9 mouse cellular contexts compared by ENCODE assay signal in genomic region chr17:80887749-80888119, GRCm38 (mm10). TPM values are rescaled to one million over a fixed set of nuclear protein-coding genes. Genes with fewer than 3 reads are reported as not detected.
DNase-seq lines count a peak whose midpoint lies in the region; ATAC-seq and TF ChIP-seq lines count a peak whose summit lies in the region.
"Had no signal": no experiment of that assay in that cellular context is flagged by ENCODE, and none has a peak within 500 bp of the region (broad histone marks: within the 10 kb centered on the region; RNA-seq: fewer than 3 reads in every experiment).

No protein-coding gene starts in this region.

- DNase-seq in intestine, embryonic 14.5 days (ENCODE audit: low spot score): no peak
- peak; percentile 50 for DNase-seq in gonadal fat pad, adult 2 months (ENCODE audit: low read depth)
- peak; percentile 42 for DNase-seq in hindbrain, embryonic 14.5 days (ENCODE audit: low spot score)
- no peak for DNase-seq in adrenal gland, adult 8-10 months
- no peak for DNase-seq in testis, postnatal 10 days (ENCODE audit: low spot score)
- DNase-seq in MN1 (ENCODE audit: low spot score): no peak

- no peak overlapping the region for H3K4me3 ChIP-seq in intestine, embryonic 14.5 days (ENCODE audit: low read depth, low read length)
- no peak overlapping the region for H3K4me3 ChIP-seq in intestine, postnatal 0 days (ENCODE audit: low read depth, low read length)
- H3K4me3 ChIP-seq in hindbrain, embryonic 14.5 days (replicated peaks; ENCODE audit: low read length): no peak overlapping the region
- no peak overlapping the region for H3K4me3 ChIP-seq in neural tube, embryonic 13.5 days
- H3K4me3 ChIP-seq: erythroblast, embryonic 14.5 days had no signal

- peak overlapping the region; percentile 9 for H3K4me2 ChIP-seq in intestine, embryonic 14.5 days (ENCODE audit: low read length)
- no peak overlapping the region for H3K4me2 ChIP-seq in intestine, postnatal 0 days (replicated peaks; ENCODE audit: low read depth)
- H3K4me2 ChIP-seq in hindbrain, embryonic 14.5 days (replicated peaks): peak overlapping the region; percentile 3
- peak overlapping the region; percentile 39 for H3K4me2 ChIP-seq in neural tube, embryonic 13.5 days

- WGBS in intestine, embryonic 14.5 days: 27% methylated on average over 8 of the region's 8 CpGs
- 53% methylated on average over 8 of the region's 8 CpGs for WGBS in intestine, postnatal 0 days
- WGBS in hindbrain, embryonic 14.5 days: 13% methylated on average over 8 of the region's 8 CpGs
- WGBS in neural tube, embryonic 13.5 days: 9% methylated on average over 8 of the region's 8 CpGs

- peak overlapping the region; percentile 38; the same call in 1 of the 2 replicates for H3K27ac ChIP-seq in intestine, embryonic 14.5 days (ENCODE audit: low read depth)
- H3K27ac ChIP-seq in intestine, postnatal 0 days (ENCODE audit: low read depth, low read length): no peak overlapping the region
- peak overlapping the region; percentile 72 for H3K27ac ChIP-seq in hindbrain, embryonic 14.5 days
- H3K27ac ChIP-seq in neural tube, embryonic 13.5 days (replicated peaks): peak overlapping the region; percentile 73

- H3K9me3 ChIP-seq in intestine, embryonic 14.5 days (ENCODE audit: control insufficient read depth, low read length): no peaks in the 10 kb centered on the region
- H3K9me3 ChIP-seq in intestine, postnatal 0 days (ENCODE audit: control insufficient read depth): no peaks in the 10 kb centered on the region
- no peaks in the 10 kb centered on the region for H3K9me3 ChIP-seq in hindbrain, embryonic 14.5 days (ENCODE audit: control insufficient read depth, low read length)
- no peaks in the 10 kb centered on the region for H3K9me3 ChIP-seq in neural tube, embryonic 13.5 days

- no peaks in the 10 kb centered on the region for H3K27me3 ChIP-seq in intestine, embryonic 14.5 days (replicated peaks; ENCODE audit: control insufficient read depth, insufficient read depth, low read length)
- no peaks in the 10 kb centered on the region for H3K27me3 ChIP-seq in intestine, postnatal 0 days (replicated peaks; ENCODE audit: control insufficient read depth, insufficient read depth, low read length)
- H3K27me3 ChIP-seq in hindbrain, embryonic 14.5 days (ENCODE audit: control insufficient read depth, insufficient read depth, low read length): no peaks in the 10 kb centered on the region
- no peaks in the 10 kb centered on the region for H3K27me3 ChIP-seq in neural tube, embryonic 13.5 days

- peaks cover 18% of the 10 kb centered on the region for H3K4me1 ChIP-seq in intestine, embryonic 14.5 days (replicated peaks; ENCODE audit: control insufficient read depth, insufficient read depth, low read length)
- H3K4me1 ChIP-seq in intestine, postnatal 0 days (replicated peaks; ENCODE audit: control insufficient read depth, insufficient read depth, low read length): no peaks in the 10 kb centered on the region
- H3K4me1 ChIP-seq in hindbrain, embryonic 14.5 days (replicated peaks; ENCODE audit: control insufficient read depth, insufficient read depth, low read length): peaks cover 21% of the 10 kb centered on the region
- peaks cover 41% of the 10 kb centered on the region for H3K4me1 ChIP-seq in neural tube, embryonic 13.5 days (replicated peaks)

- no peak for ATAC-seq in intestine, embryonic 14.5 days (replicated peaks; ENCODE audit: low FRiP score, low TSS enrichment, low read depth)
- no peak for ATAC-seq in intestine, postnatal 0 days
- ATAC-seq in hindbrain, embryonic 14.5 days (ENCODE audit: low FRiP score): peak; percentile 59; the same call in 1 of the 2 replicates
- ATAC-seq in neural tube, embryonic 13.5 days (ENCODE audit: low read depth): peak; percentile 68

- no peak for TF ChIP-seq CTCF in intestine, postnatal 0 days (IDR thresholded peaks at IDR 0.05; ENCODE audit: low read depth)

- no peaks in the 10 kb centered on the region for H3K36me3 ChIP-seq in intestine, embryonic 14.5 days (ENCODE audit: control insufficient read depth, insufficient read depth, low read length)
- no peaks in the 10 kb centered on the region for H3K36me3 ChIP-seq in intestine, postnatal 0 days (ENCODE audit: control insufficient read depth, insufficient read depth)
- no peaks in the 10 kb centered on the region for H3K36me3 ChIP-seq in hindbrain, embryonic 14.5 days (replicated peaks; ENCODE audit: control insufficient read depth, insufficient read depth)
- no peaks in the 10 kb centered on the region for H3K36me3 ChIP-seq in neural tube, embryonic 13.5 days

- no peak overlapping the region for H3K9ac ChIP-seq in intestine, embryonic 14.5 days (ENCODE audit: low read length)
- no peak overlapping the region for H3K9ac ChIP-seq in intestine, postnatal 0 days (ENCODE audit: low read depth, low read length)
- H3K9ac ChIP-seq in hindbrain, embryonic 14.5 days: no peak overlapping the region
- H3K9ac ChIP-seq in neural tube, embryonic 13.5 days: no peak overlapping the region; the same call in 1 of the 2 replicates

RNA-seq across cellular contexts. Expression of gene Tmem178, which starts 56.7 kb away (rescaled TPM):
- 3.9 and 4.1 TPM in 2 replicates for polyA plus RNA-seq in intestine, embryonic 14.5 days (2014; fragmentation: Nextera tagmentation; extraction: Ambion mirVana)
- 3.6 and 4.1 TPM in 2 replicates for polyA plus RNA-seq in intestine, postnatal 0 days (2015; fragmentation: Nextera tagmentation; extraction: Ambion mirVana)
- 0.56 and 0.80 TPM in 2 replicates for polyA plus RNA-seq in gonadal fat pad, adult 2 months (2012; rRNA removed)
- 33.9 and 34.2 TPM in 2 replicates for polyA plus RNA-seq in hindbrain, embryonic 14.5 days (2014; fragmentation: Nextera tagmentation; extraction: Ambion mirVana)
- polyA plus RNA-seq in neural tube, embryonic 13.5 days (2015; fragmentation: Nextera tagmentation; extraction: Ambion mirVana): 36.5 and 41.6 TPM in 2 replicates
- 10 to 100 TPM; 10.9 to 20.5 (median 15.5) TPM for total RNA-seq in adrenal gland, adult 8-10 months (2022)
- polyA plus RNA-seq: erythroblast, embryonic 14.5 days had no signal

Comparison
In these comparisons a context has a peak if more than half of its experiments do, and no peak if none do; other contexts are left out.
1. ATAC-seq: peak in hindbrain, embryonic 14.5 days (single experiment) and neural tube, embryonic 13.5 days (single experiment); none in intestine, embryonic 14.5 days (single experiment) and intestine, postnatal 0 days (single experiment).
2. DNase-seq: peak in gonadal fat pad, adult 2 months (single experiment) and hindbrain, embryonic 14.5 days (single experiment); none in intestine, embryonic 14.5 days (single experiment), adrenal gland, adult 8-10 months (single experiment), testis, postnatal 10 days (single experiment) and MN1 (single experiment).